Mouse (Mus musculus) embryonic facial prominence, embryonic 11.5 days (tissue): ENCODE measurements at regions not wholly inside any gene's neighbourhood (a gene's known extent, or its start where the extent isn't known, plus 50 kb on each side); places are given as distances from the start of the nearest gene placed in this dataset.

Experiments used
- ATAC-seq: fragments of 200-750 bp; cut with Nextera tagmentation; replicated peaks from 2 replicates; pipeline ENCODE4 v1.8.0; 2017; ENCODE audit warnings: low read depth; ENCODE audit not compliant: insufficient number of reproducible peaks, low FRiP score, low TSS enrichment
- DNase-seq: peaks from one replicate; pipeline ENCODE4 v3.0.0-alpha.2; 2015; ENCODE audit warnings: low spot score
- H3K27ac ChIP-seq: fragments of 300-500 bp; sonication (generic); replicated peaks from 2 replicates; pipeline ENCODE4 v1.5.1; 2014; ENCODE audit warnings: mild to moderate bottlenecking, low read depth, low read length, control low read depth
- H3K27me3 ChIP-seq: fragments of 300-500 bp; sonication (generic); 2 replicates; pipeline ENCODE4 v1.6.1; 2014; ENCODE audit warnings: mild to moderate bottlenecking, low read length, moderate library complexity, mixed read lengths; ENCODE audit not compliant: control insufficient read depth, insufficient read depth
- H3K36me3 ChIP-seq: fragments of 300-500 bp; sonication (generic); replicated peaks from 2 replicates; pipeline ENCODE4 v1.6.1; 2014; ENCODE audit warnings: low read depth, mild to moderate bottlenecking, low read length, moderate library complexity, mixed read lengths; ENCODE audit not compliant: control insufficient read depth, insufficient read depth
- H3K4me1 ChIP-seq: fragments of 300-500 bp; sonication (generic); 2 replicates; pipeline ENCODE4 v1.6.1; 2014; ENCODE audit warnings: low read length, mixed read lengths; ENCODE audit not compliant: control insufficient read depth, insufficient read depth
- H3K4me2 ChIP-seq: fragments of 300-500 bp; sonication (generic); 2 replicates; pipeline ENCODE4 v1.6.1; 2014; ENCODE audit warnings: low read depth, mild to moderate bottlenecking, control low read depth, low read length, moderate library complexity
- H3K4me3 ChIP-seq: fragments of 300-500 bp; sonication (generic); 2 replicates; pipeline ENCODE4 v1.5.1; 2014; ENCODE audit warnings: low read depth, low read length, control low read depth
- H3K9ac ChIP-seq: fragments of 300-500 bp; sonication (generic); replicated peaks from 2 replicates; pipeline ENCODE4 v1.6.1; 2014; ENCODE audit warnings: mild to moderate bottlenecking, control low read depth, low read length
- H3K9me3 ChIP-seq: fragments of 300-500 bp; sonication (generic); replicated peaks from 2 replicates; pipeline ENCODE4 v1.6.1; 2016; ENCODE audit warnings: mild to moderate bottlenecking, low read length, inconsistent platforms, mixed read lengths; ENCODE audit not compliant: control insufficient read depth
- WGBS: fragments of 180-500 bp; shearing (Covaris S2); extraction: QIAGEN DNeasy Blood & Tissue Kit; methylation state at CpG from one replicate; pipeline ENCODE4 v1.1.7; 2014; 5-methylcytosine and 5-hydroxymethylcytosine counted together

DNA sequence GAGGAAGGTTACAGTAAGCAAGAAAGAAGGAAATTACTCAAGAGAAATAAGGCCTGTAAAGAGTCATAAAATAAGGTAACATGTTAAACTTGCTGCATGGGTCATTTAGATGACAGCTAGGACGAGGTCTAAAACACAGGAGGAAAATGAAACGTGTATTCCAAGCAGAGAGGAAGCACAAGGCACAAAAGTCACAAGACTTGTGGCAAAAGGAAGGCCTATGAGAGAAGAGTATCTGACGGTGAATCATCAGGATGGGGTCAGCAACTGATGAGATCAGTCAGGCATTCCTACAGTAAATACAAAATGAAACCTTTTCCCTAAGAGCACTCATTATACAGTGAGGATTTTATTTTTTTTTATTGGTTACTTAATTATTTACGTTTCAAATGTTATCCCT, 183.6 kb upstream of the L3mbtl3 start:
- ATAC-seq (no peak), DNase-seq (no peak)
- no peak overlapping the region for H3K4me2 ChIP-seq
- H3K4me3 ChIP-seq: no peak overlapping the region
- H3K9me3 ChIP-seq: no peaks in the 10 kb centered on the region
- no peak overlapping the region for H3K9ac ChIP-seq
- H3K27me3 ChIP-seq: no peaks in the 10 kb centered on the region
- no peaks in the 10 kb centered on the region for H3K36me3 ChIP-seq
- H3K27ac ChIP-seq: no peak overlapping the region
- no peaks in the 10 kb centered on the region for H3K4me1 ChIP-seq
- WGBS: 81% methylated on average over 4 of the region's 4 CpGs

DNA sequence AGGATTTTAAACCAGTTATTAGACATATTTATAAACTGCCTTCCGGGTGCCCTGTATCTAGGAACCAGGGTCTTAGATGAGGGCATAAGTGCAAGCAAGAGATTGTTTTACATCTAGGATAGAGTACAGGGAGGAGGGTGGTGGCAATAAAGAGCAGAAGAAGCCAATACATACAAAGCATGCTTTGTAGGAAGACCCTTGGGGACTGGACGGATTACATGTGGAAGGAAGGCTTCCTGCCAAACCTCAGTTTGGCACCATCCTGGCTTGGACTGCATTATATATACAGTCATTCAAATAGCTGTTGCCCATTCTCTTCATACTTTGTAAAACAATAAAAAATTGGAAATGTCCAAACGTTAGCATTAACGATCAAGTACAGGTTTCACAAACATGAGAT, 184.7 kb upstream of the L3mbtl3 start:
- Histone ChIP-seq H3K4me3 (no peak overlapping the region), H3K9ac (no peak overlapping the region), H3K4me1 (no peaks in the 10 kb centered on the region), H3K27me3 (no peaks in the 10 kb centered on the region), H3K27ac (no peak overlapping the region), H3K4me2 (no peak overlapping the region), H3K9me3 (no peaks in the 10 kb centered on the region), H3K36me3 (no peaks in the 10 kb centered on the region)
- no peak for ATAC-seq
- DNase-seq: no peak
- WGBS: 81% methylated on average over 4 of the region's 4 CpGs

DNA sequence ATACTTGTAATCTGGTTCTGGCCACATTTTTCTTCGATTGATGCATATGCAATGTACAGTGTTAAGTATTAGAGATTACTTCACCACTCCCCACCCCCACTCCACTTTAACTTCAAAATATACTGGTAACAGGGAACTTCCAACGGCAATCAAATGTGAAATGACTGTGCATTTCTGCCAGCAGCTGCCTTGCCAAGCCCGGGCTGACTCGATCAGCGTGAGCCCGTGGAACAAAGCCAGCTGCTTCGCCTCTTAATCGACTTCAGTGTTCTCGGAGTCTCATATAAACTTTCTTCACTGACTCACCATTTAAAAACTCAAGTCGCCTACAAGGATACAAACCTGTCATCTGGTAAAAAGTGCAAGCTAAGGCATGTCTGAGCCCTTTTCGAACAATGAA, 188.7 kb upstream of the L3mbtl3 start:
- ATAC-seq: no peak
- no peaks in the 10 kb centered on the region for H3K36me3 ChIP-seq
- H3K4me1 ChIP-seq: no peaks in the 10 kb centered on the region
- H3K27ac ChIP-seq: no peak overlapping the region
- H3K4me3 ChIP-seq: no peak overlapping the region
- WGBS: 55% methylated on average over 11 of the region's 11 CpGs
- no peak overlapping the region for H3K9ac ChIP-seq
- no peak overlapping the region for H3K4me2 ChIP-seq
- H3K27me3 ChIP-seq: no peaks in the 10 kb centered on the region
- DNase-seq: peak; percentile 28
- no peaks in the 10 kb centered on the region for H3K9me3 ChIP-seq

DNA sequence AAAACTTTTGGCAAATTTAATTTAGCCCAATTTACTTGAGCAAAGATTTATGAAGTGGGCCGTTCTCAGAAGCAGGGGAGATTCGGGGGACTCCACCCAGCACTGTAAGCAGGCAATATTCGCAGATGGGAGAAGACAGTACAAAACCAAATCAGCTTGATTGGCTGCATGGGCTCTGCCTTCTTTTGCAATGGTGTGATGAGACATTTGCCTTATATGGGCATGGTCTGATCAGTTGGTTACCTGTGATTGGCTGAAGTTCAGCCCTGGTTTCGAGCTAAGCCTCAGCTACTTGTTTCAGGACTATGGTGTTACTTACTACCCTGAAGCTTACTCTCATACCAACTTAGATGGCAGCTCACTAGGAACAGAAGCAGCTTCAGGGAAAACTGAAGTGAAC, 185.6 kb upstream of the Arhgap18 start:
- Histone ChIP-seq H3K27me3 (no peaks in the 10 kb centered on the region), H3K4me1 (no peaks in the 10 kb centered on the region), H3K27ac (no peak overlapping the region), H3K4me2 (no peak overlapping the region), H3K36me3 (no peaks in the 10 kb centered on the region), H3K4me3 (no peak overlapping the region), H3K9me3 (no peaks in the 10 kb centered on the region), H3K9ac (no peak overlapping the region)
- ATAC-seq (0 out of 2 replicates have a peak, but pooled peaks have one; percentile 34), DNase-seq (no peak)
- 76% methylated on average over 4 of the region's 4 CpGs for WGBS

DNA sequence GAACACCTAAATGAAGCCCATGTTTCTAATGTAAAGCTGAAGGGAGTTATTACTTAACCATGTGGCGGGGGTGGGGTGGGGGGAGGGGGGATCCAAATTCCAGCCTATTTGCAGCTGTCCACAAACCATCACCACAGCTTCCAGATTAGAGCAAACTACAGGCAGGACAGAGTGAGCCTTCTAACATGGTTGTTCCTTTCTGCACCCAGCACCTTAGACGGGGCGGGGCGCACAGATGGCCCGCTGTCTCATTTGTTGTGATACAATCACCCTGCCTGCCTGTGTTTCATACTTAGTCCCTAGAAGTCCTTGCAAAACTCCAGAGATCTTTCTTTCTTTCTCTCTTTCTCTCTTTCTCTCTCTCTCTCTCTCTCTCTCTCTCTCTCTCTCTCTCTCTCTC, 182.8 kb upstream of the Arhgap18 start:
- no peak overlapping the region for H3K27ac ChIP-seq
- H3K36me3 ChIP-seq: no peaks in the 10 kb centered on the region
- no peak overlapping the region for H3K4me3 ChIP-seq
- H3K9me3 ChIP-seq: no peaks in the 10 kb centered on the region
- ATAC-seq (no peak), DNase-seq (no peak)
- WGBS: 77% methylated on average over 5 of the region's 5 CpGs
- no peaks in the 10 kb centered on the region for H3K4me1 ChIP-seq
- no peaks in the 10 kb centered on the region for H3K27me3 ChIP-seq
- no peak overlapping the region for H3K9ac ChIP-seq
- no peak overlapping the region for H3K4me2 ChIP-seq

DNA sequence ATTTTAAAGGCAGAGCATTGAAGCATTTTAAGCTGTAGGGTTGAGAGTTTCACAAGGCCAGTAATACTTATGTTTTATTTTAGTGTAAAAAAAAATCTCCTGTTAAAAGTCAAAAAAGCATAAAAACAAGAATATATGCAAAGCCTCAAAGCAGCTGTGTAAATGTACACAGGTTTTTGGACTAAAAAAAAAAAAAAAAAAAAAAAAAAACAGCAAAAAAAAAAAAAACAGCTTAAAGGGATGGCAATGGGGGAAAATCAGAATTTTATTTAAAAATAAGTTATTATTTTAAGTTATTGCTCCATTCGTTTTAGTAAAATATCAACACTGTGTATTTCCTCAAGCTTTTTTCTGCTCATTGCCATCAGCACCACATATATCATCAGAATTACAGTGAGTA, 181.8 kb upstream of the Arhgap18 start:
- WGBS: 80% methylated on average over 1 of the region's 1 CpGs
- ATAC-seq: no peak

DNA sequence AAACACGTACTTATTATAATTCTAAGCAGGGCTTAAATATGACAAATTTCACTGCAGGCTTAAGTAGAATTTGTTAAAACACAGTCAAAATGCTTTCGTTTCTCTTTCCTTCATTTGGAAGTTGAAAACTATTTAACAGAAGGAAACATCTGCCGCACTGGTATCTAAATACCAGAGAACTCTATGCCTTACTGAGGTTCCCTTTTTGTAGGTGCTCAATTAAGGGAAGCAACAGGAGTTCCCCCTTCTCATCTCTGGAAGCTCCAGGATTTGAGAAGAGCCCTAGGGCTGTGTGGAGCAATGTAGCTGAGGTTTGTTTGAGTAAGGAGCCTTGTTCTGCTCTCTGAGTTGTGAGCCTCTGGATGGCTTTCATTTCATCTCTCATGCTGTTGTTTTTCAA, 177.1 kb upstream of the Arhgap18 start:
- no peak overlapping the region for H3K4me2 ChIP-seq
- no peak overlapping the region for H3K27ac ChIP-seq
- H3K36me3 ChIP-seq: no peaks in the 10 kb centered on the region
- H3K4me1 ChIP-seq: no peaks in the 10 kb centered on the region
- H3K4me3 ChIP-seq: no peak overlapping the region
- no peaks in the 10 kb centered on the region for H3K9me3 ChIP-seq
- WGBS: 79% methylated on average over 3 of the region's 3 CpGs
- ATAC-seq (no peak), DNase-seq (no peak)
- H3K9ac ChIP-seq: no peak overlapping the region
- no peaks in the 10 kb centered on the region for H3K27me3 ChIP-seq

More for the DNA sequence above, 181.8 kb upstream of the Arhgap18 start:
- no peaks in the 10 kb centered on the region for H3K4me1 ChIP-seq
- no peak for DNase-seq
- no peak overlapping the region for H3K4me3 ChIP-seq
- no peaks in the 10 kb centered on the region for H3K36me3 ChIP-seq
- no peak overlapping the region for H3K9ac ChIP-seq
- no peak overlapping the region for H3K27ac ChIP-seq
- no peaks in the 10 kb centered on the region for H3K27me3 ChIP-seq
- H3K9me3 ChIP-seq: no peaks in the 10 kb centered on the region
- no peak overlapping the region for H3K4me2 ChIP-seq

DNA sequence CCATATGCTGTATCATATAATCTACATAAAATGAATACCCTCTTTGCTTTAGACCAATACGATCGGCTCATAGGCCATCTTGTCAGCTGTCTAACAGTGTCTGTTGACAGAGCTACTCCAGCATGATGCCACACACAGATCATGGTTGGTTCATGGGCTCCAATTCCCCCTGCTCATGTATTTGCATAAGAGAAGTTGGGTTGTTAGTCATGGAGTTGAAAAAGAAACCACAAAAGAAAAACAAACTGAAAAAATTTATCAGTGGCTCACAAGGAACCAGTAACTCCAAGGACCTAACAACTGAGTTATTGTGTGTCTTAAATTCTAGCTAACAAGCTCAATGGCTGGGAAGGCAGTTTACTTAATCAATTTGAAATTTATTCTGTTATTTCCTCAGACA, 176.1 kb upstream of the Arhgap18 start:
- no peaks in the 10 kb centered on the region for H3K4me1 ChIP-seq
- no peaks in the 10 kb centered on the region for H3K9me3 ChIP-seq
- WGBS: 93% methylated on average over 2 of the region's 2 CpGs
- no peak overlapping the region for H3K27ac ChIP-seq
- H3K4me2 ChIP-seq: no peak overlapping the region
- no peaks in the 10 kb centered on the region for H3K36me3 ChIP-seq
- no peak overlapping the region for H3K9ac ChIP-seq
- DNase-seq (no peak), ATAC-seq (no peak)
- no peak overlapping the region for H3K4me3 ChIP-seq
- H3K27me3 ChIP-seq: no peaks in the 10 kb centered on the region
